26 mouse cellular contexts compared by ENCODE assay signal in the genomic region with DNA sequence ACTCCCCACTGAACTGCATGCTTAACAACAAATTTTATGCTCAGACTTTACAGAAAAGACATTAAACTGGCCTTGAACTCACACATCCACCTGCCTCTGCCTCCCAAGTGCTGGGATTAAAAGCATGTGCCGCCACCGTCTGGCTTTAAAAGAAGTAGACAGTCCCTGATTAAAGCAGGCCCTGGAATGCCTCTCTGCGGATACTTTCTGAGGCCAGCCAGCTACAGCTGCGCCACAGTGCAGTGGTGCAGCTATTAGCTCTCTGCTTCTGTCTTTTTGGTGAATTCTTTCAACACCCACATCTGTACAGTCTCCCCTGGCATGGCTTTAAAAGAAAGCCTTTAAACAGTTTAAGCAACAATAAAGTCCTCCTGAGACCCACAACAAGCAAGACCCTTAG. TPM values are rescaled to one million over a fixed set of nuclear protein-coding genes. Genes with fewer than 3 reads are reported as not detected.
DNase-seq lines count a peak whose midpoint lies in the region; ATAC-seq lines count a peak whose summit lies in the region.
"Had no signal": no experiment of that assay in that cellular context is flagged by ENCODE, and none has a peak within 500 bp of the region (broad histone marks: within the 10 kb centered on the region; RNA-seq: fewer than 3 reads in every experiment).

No protein-coding gene starts in this region.

- no peak overlapping the region for H3K4me3 ChIP-seq in heart, embryonic 10.5 days
- no peak overlapping the region for H3K4me3 ChIP-seq in limb, embryonic 13.5 days
- no peak overlapping the region for H3K4me3 ChIP-seq in forebrain, embryonic 10.5 days
- H3K4me3 ChIP-seq: forebrain, embryonic 13.5 days; gastrocnemius, adult 2 months; heart, embryonic 13.5 days; hindbrain, embryonic 12.5 days had no signal

- no peak overlapping the region for H3K9ac ChIP-seq in limb, embryonic 13.5 days
- H3K9ac ChIP-seq: forebrain, embryonic 13.5 days; forebrain, postnatal 0 days; heart, embryonic 13.5 days; hindbrain, embryonic 12.5 days had no signal

- WGBS in heart, embryonic 10.5 days = 27% methylated on average over 4 of the region's 4 CpGs
- 15% methylated on average over 4 of the region's 4 CpGs for WGBS in limb, embryonic 13.5 days
- 29% methylated on average over 4 of the region's 4 CpGs for WGBS in forebrain, embryonic 10.5 days

- H3K9me3 ChIP-seq in heart, embryonic 10.5 days = no peaks in the 10 kb centered on the region
- H3K9me3 ChIP-seq in limb, embryonic 13.5 days = no peaks in the 10 kb centered on the region
- H3K9me3 ChIP-seq in forebrain, embryonic 10.5 days = no peaks in the 10 kb centered on the region
- H3K9me3 ChIP-seq: forebrain, embryonic 13.5 days; heart, embryonic 13.5 days; hindbrain, embryonic 12.5 days had no signal

- H3K27me3 ChIP-seq in heart, embryonic 10.5 days (ENCODE audit: insufficient read depth, poor library complexity, severe bottlenecking) = no peaks in the 10 kb centered on the region
- no peaks in the 10 kb centered on the region for H3K27me3 ChIP-seq in limb, embryonic 13.5 days
- no peaks in the 10 kb centered on the region for H3K27me3 ChIP-seq in forebrain, embryonic 10.5 days (ENCODE audit: poor library complexity, severe bottlenecking)
- H3K27me3 ChIP-seq: CH12.LX; forebrain, embryonic 13.5 days; heart, embryonic 13.5 days; Patski had no signal

- peak; percentile 70; the same call in 1 of the 2 replicates for ATAC-seq in limb, embryonic 13.5 days (ENCODE audit: low FRiP score, low read depth)
- ATAC-seq: activated CD4-positive, CD25-positive, alpha-beta regulatory T cell, adult 4 months; forebrain, embryonic 13.5 days; forebrain, postnatal 0 days; hindbrain, embryonic 16.5 days; inflammation-experienced regulatory T-cells, adult 6 months; Patski had no signal

- peak; percentile 68 for DNase-seq in heart, embryonic 10.5 days (ENCODE audit: low spot score)
- no peak for DNase-seq in heart, postnatal 4 days
- DNase-seq in forelimb bud, embryonic 11.5 days (ENCODE audit: low read depth, low spot score) = peak; percentile 68
- no peak for DNase-seq in testis, postnatal 14 days (ENCODE audit: low spot score)
- no peak for DNase-seq in adrenal gland, adult 2 months
- no peak for DNase-seq in forebrain, embryonic 10.5 days (ENCODE audit: extremely low spot score, low spot score)
- DNase-seq: adrenal gland, postnatal 36 days; cerebellum, adult 8-10 months; cerebellum, postnatal 25 days; forebrain, postnatal 0 days; gastrocnemius, adult 2 months; gastrocnemius, postnatal 25 days; heart, postnatal 36 days; kidney, adult 11 months had no signal

- no peak overlapping the region for H3K4me2 ChIP-seq in limb, embryonic 13.5 days (replicated peaks)
- H3K4me2 ChIP-seq: forebrain, embryonic 13.5 days; heart, embryonic 13.5 days; hindbrain, embryonic 12.5 days had no signal

- peaks cover 11% of the 10 kb centered on the region for H3K4me1 ChIP-seq in heart, embryonic 10.5 days
- H3K4me1 ChIP-seq in limb, embryonic 13.5 days = peaks cover 16% of the 10 kb centered on the region
- peaks cover 13% of the 10 kb centered on the region for H3K4me1 ChIP-seq in forebrain, embryonic 10.5 days
- H3K4me1 ChIP-seq: forebrain, embryonic 13.5 days; hindbrain, embryonic 12.5 days had no signal

- H3K36me3 ChIP-seq in heart, embryonic 10.5 days = no peaks in the 10 kb centered on the region
- no peaks in the 10 kb centered on the region for H3K36me3 ChIP-seq in limb, embryonic 13.5 days
- no peaks in the 10 kb centered on the region for H3K36me3 ChIP-seq in forebrain, embryonic 10.5 days (replicated peaks)
- H3K36me3 ChIP-seq: heart, embryonic 13.5 days; hindbrain, embryonic 12.5 days had no signal

- H3K27ac ChIP-seq in heart, embryonic 10.5 days = no peak overlapping the region
- no peak overlapping the region for H3K27ac ChIP-seq in limb, embryonic 13.5 days
- H3K27ac ChIP-seq in forebrain, embryonic 10.5 days = no peak overlapping the region
- H3K27ac ChIP-seq: forebrain, embryonic 13.5 days; gastrocnemius, adult 2 months; heart, embryonic 13.5 days; hindbrain, embryonic 12.5 days had no signal

RNA-seq across cellular contexts. Expression of a gene that starts 8.2 kb away (rescaled TPM):
- polyA plus RNA-seq in heart, embryonic 10.5 days (2016; fragmentation: Nextera tagmentation; extraction: Ambion mirVana) = 0.02 and 1.3 TPM in 2 replicates
- not detected for total RNA-seq in heart, postnatal 4 days (2021)
- polyA plus RNA-seq in limb, embryonic 13.5 days (2015; fragmentation: Nextera tagmentation; extraction: Ambion mirVana) = 0.19 and 0.50 TPM in 2 replicates
- total RNA-seq in adrenal gland, adult 2 months (2021) = under 1 TPM; 0.14 to 0.66 TPM
- 0.19 and 0.30 TPM in 2 replicates for polyA plus RNA-seq in adrenal gland, adult 2 months (2012; rRNA removed)
- 0.10 and 0.33 TPM in 2 replicates for polyA plus RNA-seq in forebrain, embryonic 10.5 days (2016; fragmentation: Nextera tagmentation; extraction: Ambion mirVana)
- total RNA-seq: gastrocnemius, postnatal 25 days; granulocyte monocyte progenitor cell, adult 5-6 weeks; heart, adult 8-10 months; heart, postnatal 36 days had no signal
- polyA plus RNA-seq: activated CD4-positive, CD25-positive, alpha-beta regulatory T cell, adult 4 months; heart, postnatal 0 days; inflammation-experienced regulatory T-cells, adult 6 months had no signal

RNA-seq across cellular contexts. Expression of a gene that starts 11.5 kb away (rescaled TPM):
- 44.2 and 45.3 TPM in 2 replicates for polyA plus RNA-seq in heart, embryonic 10.5 days (2016; fragmentation: Nextera tagmentation; extraction: Ambion mirVana)
- 10 to 100 TPM; 61.0 to 64.7 TPM for total RNA-seq in heart, postnatal 4 days (2021)
- 24.3 and 26.5 TPM in 2 replicates for polyA plus RNA-seq in limb, embryonic 13.5 days (2015; fragmentation: Nextera tagmentation; extraction: Ambion mirVana)
- total RNA-seq in adrenal gland, adult 2 months (2021) = 10 to 100 TPM; 58.7 to 65.3 TPM
- 25.1 and 34.3 TPM in 2 replicates for polyA plus RNA-seq in adrenal gland, adult 2 months (2012; rRNA removed)
- polyA plus RNA-seq in forebrain, embryonic 10.5 days (2016; fragmentation: Nextera tagmentation; extraction: Ambion mirVana) = 33.7 and 33.8 TPM in 2 replicates

Comparison
In these comparisons a context has a peak if more than half of its experiments do, and no peak if none do; other contexts are left out.
1. DNase-seq: peak in heart, embryonic 10.5 days (single experiment) and forelimb bud, embryonic 11.5 days (single experiment); none in heart, postnatal 4 days (single experiment), testis, postnatal 14 days (single experiment), adrenal gland, adult 2 months (single experiment) and forebrain, embryonic 10.5 days (single experiment).